Mouse (Mus musculus): ENCODE measurements around the gene Ano6.
A peak's percentile ranks its signal among the peaks of the same experiment; 100 is the strongest.

Gene Ano6

GRCm38 (mm10) chr15:95790529-95791071, at the start of gene Ano6:
Gene Ano6 (plus strand): TSS chr15:95790843.
- DNase-seq: peak; percentile 97

- DNase-seq: no peak
These were observed 47.7 kb upstream of the Ano6 start for GRCm38 (mm10) chr15:95742955-95743354.

GRCm38 (mm10) chr15:95743856-95744255, 46.8 kb upstream of the Ano6 start:
- peak; percentile 35 for DNase-seq

- DNase-seq: no peak
These were observed 45.1 kb upstream of the Ano6 start for GRCm38 (mm10) chr15:95745346-95746106.

GRCm38 (mm10) chr15:95746513-95746912, 44.1 kb upstream of the Ano6 start:
- DNase-seq: no peak

- peak; percentile 81 for DNase-seq
These were observed 43.4 kb upstream of the Ano6 start for GRCm38 (mm10) chr15:95746955-95747931.

GRCm38 (mm10) chr15:95749216-95749615, 41.4 kb upstream of the Ano6 start:
- no peak for DNase-seq

GRCm38 (mm10) chr15:95750038-95750437, 40.6 kb upstream of the Ano6 start:
- no peak for DNase-seq

- DNase-seq: peak; percentile 60
These were observed 38.6 kb upstream of the Ano6 start for GRCm38 (mm10) chr15:95751832-95752676.

- no peak for DNase-seq
These were observed 38.0 kb upstream of the Ano6 start for GRCm38 (mm10) chr15:95752677-95753019.

- DNase-seq: no peak
These were observed 37.6 kb upstream of the Ano6 start for GRCm38 (mm10) chr15:95753031-95753430.

GRCm38 (mm10) chr15:95757169-95757568, 33.5 kb upstream of the Ano6 start:
- peak; percentile 93 for DNase-seq

GRCm38 (mm10) chr15:95758069-95758468, 32.6 kb upstream of the Ano6 start:
- no peak for DNase-seq

GRCm38 (mm10) chr15:95758696-95759434, 31.8 kb upstream of the Ano6 start:
- no peak for DNase-seq

- DNase-seq: no peak
These were observed 30.8 kb upstream of the Ano6 start for GRCm38 (mm10) chr15:95759857-95760256.

GRCm38 (mm10) chr15:95761420-95761819, 29.2 kb upstream of the Ano6 start:
- no peak for DNase-seq

GRCm38 (mm10) chr15:95762661-95763303, 27.9 kb upstream of the Ano6 start:
- DNase-seq: peak; percentile 89

- DNase-seq: no peak
These were observed 27.2 kb upstream of the Ano6 start for GRCm38 (mm10) chr15:95763464-95763863.

GRCm38 (mm10) chr15:95765271-95765670, 25.4 kb upstream of the Ano6 start:
- DNase-seq: no peak

GRCm38 (mm10) chr15:95765936-95766335, 24.7 kb upstream of the Ano6 start:
- no peak for DNase-seq

- DNase-seq: no peak
These were observed 22.8 kb upstream of the Ano6 start for GRCm38 (mm10) chr15:95767825-95768224.

Measured in kidney, postnatal 10 days (tissue).